Mouse (Mus musculus): Measurements from ENCODE around the gene Bpi. TPM values are rescaled to one million over a fixed set of nuclear protein-coding genes. Genes with fewer than 3 reads are reported as not detected.

Gene Bpi
- polyA plus RNA-seq, 1 experiment: 0.32 TPM

DNA sequence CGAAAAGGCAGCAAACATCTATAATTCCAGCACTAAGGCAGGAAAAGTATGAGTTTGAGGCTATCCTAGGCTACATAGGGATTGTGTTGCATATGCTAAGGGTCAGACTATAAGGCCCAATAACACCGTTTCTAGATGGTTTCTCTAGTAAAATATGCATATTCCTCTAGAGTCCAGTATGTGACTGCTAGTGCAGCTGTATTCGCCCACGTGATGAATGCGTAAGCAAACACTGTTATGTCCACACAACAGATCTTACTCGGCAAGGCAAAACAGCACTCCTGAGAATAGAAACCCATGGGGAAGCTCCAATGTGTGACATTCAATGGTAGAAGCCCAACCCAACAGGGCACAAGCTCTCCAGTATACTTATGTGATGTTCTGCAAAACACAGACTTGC is 10.0 kb upstream of the Bpi start:
- TF ChIP-seq CTCF (IDR thresholded peaks at IDR 0.05; ENCODE audit: borderline replicate concordance, control insufficient read depth, extremely low read depth, insufficient read depth, low read length, poor library complexity) (no peak), POLR2A (IDR thresholded peaks at IDR 0.05; ENCODE audit: control insufficient read depth, extremely low read depth, insufficient read depth, low read length, poor library complexity) (no peak)
- Histone ChIP-seq H3K36me3 (ENCODE audit: control insufficient read depth, insufficient read depth, low read length) (no peaks in the 10 kb centered on the region), H3K4me1 (replicated peaks; ENCODE audit: control insufficient read depth, insufficient read depth, low read length) (0 out of 2 replicates have a peak, but pooled peaks cover 2% of the 10 kb centered on the region), H3K27ac (ENCODE audit: control insufficient read depth, insufficient read depth, low read length) (no peak overlapping the region), H3K27me3 (ENCODE audit: control insufficient read depth, insufficient read depth, low read length) (no peaks in the 10 kb centered on the region), H3K4me3 (ENCODE audit: control insufficient read depth, insufficient read depth, low read length) (no peak overlapping the region)
- WGBS: 92% methylated on average over 6 of the region's 6 CpGs
- no peak for DNase-seq

DNA sequence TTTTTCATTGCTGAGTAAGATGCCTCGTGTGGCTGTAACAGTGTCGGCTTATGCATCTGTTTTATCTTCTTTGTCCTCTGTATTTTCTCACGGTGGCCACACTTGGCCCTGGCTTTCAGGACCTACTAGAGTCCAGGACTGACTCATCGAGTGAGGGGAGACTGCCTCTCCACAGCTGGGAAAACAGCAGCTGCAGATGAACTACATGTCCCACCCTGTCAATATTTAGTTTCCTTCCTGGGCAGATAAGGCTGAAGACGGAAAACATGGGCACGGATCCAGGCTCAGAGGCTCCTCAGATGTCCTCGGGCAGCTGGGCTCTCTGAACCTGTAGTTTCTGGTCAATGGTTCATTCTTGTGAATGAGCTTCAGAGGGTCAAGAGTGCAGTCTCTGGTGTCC is 9.6 kb upstream of the Bpi start:
- Histone ChIP-seq H3K4me1 (replicated peaks; ENCODE audit: control insufficient read depth, insufficient read depth, low read length) (no peaks in the 10 kb centered on the region), H3K4me3 (ENCODE audit: control insufficient read depth, insufficient read depth, low read length) (no peak overlapping the region), H3K36me3 (ENCODE audit: control insufficient read depth, insufficient read depth, low read length) (no peaks in the 10 kb centered on the region), H3K27ac (ENCODE audit: control insufficient read depth, insufficient read depth, low read length) (no peak overlapping the region), H3K27me3 (ENCODE audit: control insufficient read depth, insufficient read depth, low read length) (no peaks in the 10 kb centered on the region)
- DNase-seq: no peak
- TF ChIP-seq CTCF (IDR thresholded peaks at IDR 0.05; ENCODE audit: borderline replicate concordance, control insufficient read depth, extremely low read depth, insufficient read depth, low read length, poor library complexity) (no peak), POLR2A (IDR thresholded peaks at IDR 0.05; ENCODE audit: control insufficient read depth, extremely low read depth, insufficient read depth, low read length, poor library complexity) (no peak)
- 58% methylated on average over 7 of the region's 7 CpGs for WGBS

DNA sequence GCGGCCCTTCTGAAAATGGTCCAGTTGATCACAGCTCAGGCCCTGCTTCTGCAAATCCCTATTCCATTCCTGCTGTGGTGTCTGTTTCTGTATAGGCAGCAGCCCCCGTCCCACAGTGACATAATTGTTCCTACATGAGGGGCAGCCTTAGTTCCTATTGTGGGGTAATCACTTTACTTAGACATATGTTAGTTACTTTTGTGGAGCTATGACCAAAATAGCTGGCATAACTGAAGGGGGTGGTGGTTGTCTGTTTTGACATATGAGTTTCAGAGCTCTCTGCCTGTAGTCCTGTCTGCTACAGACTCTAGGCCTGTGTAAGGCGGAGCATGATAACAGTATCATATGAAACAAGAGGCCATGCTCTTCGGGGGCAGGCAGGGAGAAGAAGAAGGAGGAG is 7.3 kb upstream of the Bpi start:
- H3K36me3 ChIP-seq (ENCODE audit: control insufficient read depth, insufficient read depth, low read length): no peaks in the 10 kb centered on the region
- H3K4me3 ChIP-seq (ENCODE audit: control insufficient read depth, insufficient read depth, low read length): no peak overlapping the region
- H3K27me3 ChIP-seq (ENCODE audit: control insufficient read depth, insufficient read depth, low read length): no peaks in the 10 kb centered on the region
- no peak for TF ChIP-seq CTCF (IDR thresholded peaks at IDR 0.05; ENCODE audit: borderline replicate concordance, control insufficient read depth, extremely low read depth, insufficient read depth, low read length, poor library complexity)
- TF ChIP-seq POLR2A (IDR thresholded peaks at IDR 0.05; ENCODE audit: control insufficient read depth, extremely low read depth, insufficient read depth, low read length, poor library complexity): no peak
- no peaks in the 10 kb centered on the region for H3K4me1 ChIP-seq (replicated peaks; ENCODE audit: control insufficient read depth, insufficient read depth, low read length)
- DNase-seq: no peak
- no peak overlapping the region for H3K27ac ChIP-seq (ENCODE audit: control insufficient read depth, insufficient read depth, low read length)
- WGBS: 89% methylated on average over 4 of the region's 4 CpGs

DNA sequence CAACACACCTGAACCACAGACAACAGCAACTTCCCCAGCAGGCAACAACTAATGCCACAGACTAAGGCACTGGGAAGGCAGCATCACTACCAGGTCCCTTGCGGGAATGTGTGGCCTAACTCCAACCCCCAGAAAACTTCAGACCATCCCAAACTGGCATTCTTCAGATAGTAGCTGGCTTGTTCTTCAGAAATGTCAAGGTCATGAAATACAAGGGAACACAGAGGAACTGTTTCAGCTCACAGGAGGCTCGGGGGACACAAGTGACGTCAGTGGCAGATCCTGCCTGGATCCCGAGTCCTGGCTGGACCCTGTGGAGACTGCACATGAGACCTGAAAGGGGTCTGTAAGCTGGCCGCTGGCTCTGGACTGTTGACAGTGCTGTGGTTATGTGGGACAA is 4.1 kb upstream of the Bpi start:
- 96% methylated on average over 5 of the region's 5 CpGs for WGBS
- TF ChIP-seq CTCF (IDR thresholded peaks at IDR 0.05; ENCODE audit: borderline replicate concordance, control insufficient read depth, extremely low read depth, insufficient read depth, low read length, poor library complexity) (no peak), POLR2A (IDR thresholded peaks at IDR 0.05; ENCODE audit: control insufficient read depth, extremely low read depth, insufficient read depth, low read length, poor library complexity) (no peak)
- no peak overlapping the region for H3K4me3 ChIP-seq (ENCODE audit: control insufficient read depth, insufficient read depth, low read length)
- no peaks in the 10 kb centered on the region for H3K36me3 ChIP-seq (ENCODE audit: control insufficient read depth, insufficient read depth, low read length)
- no peak for DNase-seq
- no peaks in the 10 kb centered on the region for H3K27me3 ChIP-seq (ENCODE audit: control insufficient read depth, insufficient read depth, low read length)
- peaks cover 4% of the 10 kb centered on the region; the same call in 1 of the 2 replicates for H3K4me1 ChIP-seq (replicated peaks; ENCODE audit: control insufficient read depth, insufficient read depth, low read length)
- H3K27ac ChIP-seq (ENCODE audit: control insufficient read depth, insufficient read depth, low read length): no peak overlapping the region

DNA sequence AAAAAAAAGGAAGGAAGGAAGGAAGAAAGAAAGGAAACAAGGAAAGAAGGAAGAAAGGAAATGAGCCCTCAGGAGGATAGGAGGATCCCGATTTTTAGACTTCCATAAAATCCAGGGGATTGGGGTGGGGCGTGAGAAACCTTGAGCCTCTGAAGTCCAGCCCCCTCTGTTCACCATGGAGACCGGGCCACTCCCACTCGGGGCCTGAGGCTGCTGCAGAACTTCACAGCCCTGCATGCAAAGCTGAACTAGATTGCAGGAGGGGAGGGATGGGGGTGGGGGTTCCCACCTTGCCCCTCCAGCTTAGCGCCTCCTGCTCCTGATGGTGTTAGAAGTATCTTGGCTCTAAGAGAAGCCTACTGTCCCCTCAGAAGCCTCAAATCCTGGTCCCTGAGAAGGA is 1.0 kb upstream of the Bpi start:
- H3K27me3 ChIP-seq (ENCODE audit: control insufficient read depth, insufficient read depth, low read length): no peaks in the 10 kb centered on the region
- WGBS: 62% methylated on average over 5 of the region's 5 CpGs
- TF ChIP-seq CTCF (IDR thresholded peaks at IDR 0.05; ENCODE audit: borderline replicate concordance, control insufficient read depth, extremely low read depth, insufficient read depth, low read length, poor library complexity) (no peak), POLR2A (IDR thresholded peaks at IDR 0.05; ENCODE audit: control insufficient read depth, extremely low read depth, insufficient read depth, low read length, poor library complexity) (no peak)
- no peak for DNase-seq
- H3K36me3 ChIP-seq (ENCODE audit: control insufficient read depth, insufficient read depth, low read length): no peaks in the 10 kb centered on the region
- peaks cover 4% of the 10 kb centered on the region; the same call in 1 of the 2 replicates for H3K4me1 ChIP-seq (replicated peaks; ENCODE audit: control insufficient read depth, insufficient read depth, low read length)
- H3K27ac ChIP-seq (ENCODE audit: control insufficient read depth, insufficient read depth, low read length): no peak overlapping the region
- no peak overlapping the region for H3K4me3 ChIP-seq (ENCODE audit: control insufficient read depth, insufficient read depth, low read length)

DNA sequence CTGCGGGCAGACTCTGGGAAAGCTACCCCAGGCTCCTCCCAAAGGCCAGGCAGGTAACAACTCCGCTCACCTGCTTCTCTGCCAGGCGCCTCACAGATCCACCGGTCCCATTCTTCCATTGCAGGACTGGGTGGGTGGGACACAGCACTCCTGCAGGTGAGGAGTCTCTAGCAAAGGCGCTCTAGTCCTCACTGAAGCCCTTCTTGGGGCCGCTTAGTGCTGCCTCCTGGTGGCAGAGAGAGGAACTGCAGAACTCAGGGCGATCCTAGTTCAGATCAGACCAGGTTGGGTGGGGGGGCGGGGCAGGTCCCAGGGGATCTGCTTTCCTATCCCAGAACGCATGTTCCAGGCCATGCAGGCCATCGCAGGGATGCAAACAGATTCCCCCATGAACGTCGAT is 887 bp downstream of the Bpi start:
- Histone ChIP-seq H3K4me3 (ENCODE audit: control insufficient read depth, insufficient read depth, low read length) (no peak overlapping the region), H3K27ac (ENCODE audit: control insufficient read depth, insufficient read depth, low read length) (no peak overlapping the region), H3K27me3 (ENCODE audit: control insufficient read depth, insufficient read depth, low read length) (no peaks in the 10 kb centered on the region), H3K4me1 (replicated peaks; ENCODE audit: control insufficient read depth, insufficient read depth, low read length) (peaks cover 4% of the 10 kb centered on the region; the same call in 1 of the 2 replicates), H3K36me3 (ENCODE audit: control insufficient read depth, insufficient read depth, low read length) (no peaks in the 10 kb centered on the region)
- WGBS: 30% methylated on average over 12 of the region's 12 CpGs
- TF ChIP-seq CTCF (IDR thresholded peaks at IDR 0.05; ENCODE audit: borderline replicate concordance, control insufficient read depth, extremely low read depth, insufficient read depth, low read length, poor library complexity) (peak; percentile 75), POLR2A (IDR thresholded peaks at IDR 0.05; ENCODE audit: control insufficient read depth, extremely low read depth, insufficient read depth, low read length, poor library complexity) (no peak)
- peak; percentile 67 for DNase-seq

DNA sequence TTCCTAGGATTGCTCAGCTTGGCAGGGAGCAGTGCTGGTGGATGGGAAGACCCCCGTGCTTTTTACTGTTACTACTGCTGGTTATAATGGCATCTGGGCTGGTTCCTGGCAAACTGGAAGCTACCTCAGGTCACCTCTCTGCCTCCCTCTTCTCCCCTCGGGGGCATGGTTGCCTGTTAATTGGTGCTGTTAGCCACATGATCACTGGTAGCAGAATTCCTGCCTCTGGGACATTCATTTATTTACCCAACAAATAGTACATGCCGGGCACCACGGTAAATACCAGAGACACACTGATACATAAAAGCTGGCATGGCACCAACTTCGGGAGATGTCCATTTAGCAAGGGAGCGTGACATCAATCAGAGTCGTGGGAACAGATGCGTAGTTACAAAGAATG is 1.6 kb downstream of the Bpi start:
- H3K36me3 ChIP-seq (ENCODE audit: control insufficient read depth, insufficient read depth, low read length): no peaks in the 10 kb centered on the region
- no peaks in the 10 kb centered on the region for H3K27me3 ChIP-seq (ENCODE audit: control insufficient read depth, insufficient read depth, low read length)
- no peak for TF ChIP-seq POLR2A (IDR thresholded peaks at IDR 0.05; ENCODE audit: control insufficient read depth, extremely low read depth, insufficient read depth, low read length, poor library complexity)
- TF ChIP-seq CTCF (IDR thresholded peaks at IDR 0.05; ENCODE audit: borderline replicate concordance, control insufficient read depth, extremely low read depth, insufficient read depth, low read length, poor library complexity): no peak
- 88% methylated on average over 8 of the region's 8 CpGs for WGBS
- DNase-seq: no peak
- peaks cover 4% of the 10 kb centered on the region; the same call in 1 of the 2 replicates for H3K4me1 ChIP-seq (replicated peaks; ENCODE audit: control insufficient read depth, insufficient read depth, low read length)
- H3K27ac ChIP-seq (ENCODE audit: control insufficient read depth, insufficient read depth, low read length): no peak overlapping the region
- no peak overlapping the region for H3K4me3 ChIP-seq (ENCODE audit: control insufficient read depth, insufficient read depth, low read length)
